Mouse (Mus musculus): ENCODE data around the gene 4930451I11Rik.

GRCm38 (mm10) chr7:126855641-126856040 lies 24.2 kb upstream of the 4930451I11Rik start:
- TF ChIP-seq EP300 (IDR thresholded peaks at IDR 0.05; ENCODE audit: low read length) = no peak
- TF ChIP-seq CTCF (conservative IDR thresholded peaks at IDR 0.05 in 1 of 2, IDR thresholded peaks at IDR 0.05 in 1 of 2; ENCODE audit: low read depth in 2 of 2, low read length in 2 of 2) = no peak
- TF ChIP-seq ZNF384 (IDR thresholded peaks at IDR 0.05; ENCODE audit: low read depth, low read length) = no peak
- TF ChIP-seq SMC3 (IDR thresholded peaks at IDR 0.05; ENCODE audit: low read depth, low read length) = no peak
- no peak for TF ChIP-seq CHD2 (IDR thresholded peaks at IDR 0.05; ENCODE audit: low read length)
- TF ChIP-seq SIN3A (IDR thresholded peaks at IDR 0.05; ENCODE audit: low read length) = no peak

All from CH12.LX (cell line).